13 mouse cellular contexts compared by ENCODE assay signal in the genomic region with DNA sequence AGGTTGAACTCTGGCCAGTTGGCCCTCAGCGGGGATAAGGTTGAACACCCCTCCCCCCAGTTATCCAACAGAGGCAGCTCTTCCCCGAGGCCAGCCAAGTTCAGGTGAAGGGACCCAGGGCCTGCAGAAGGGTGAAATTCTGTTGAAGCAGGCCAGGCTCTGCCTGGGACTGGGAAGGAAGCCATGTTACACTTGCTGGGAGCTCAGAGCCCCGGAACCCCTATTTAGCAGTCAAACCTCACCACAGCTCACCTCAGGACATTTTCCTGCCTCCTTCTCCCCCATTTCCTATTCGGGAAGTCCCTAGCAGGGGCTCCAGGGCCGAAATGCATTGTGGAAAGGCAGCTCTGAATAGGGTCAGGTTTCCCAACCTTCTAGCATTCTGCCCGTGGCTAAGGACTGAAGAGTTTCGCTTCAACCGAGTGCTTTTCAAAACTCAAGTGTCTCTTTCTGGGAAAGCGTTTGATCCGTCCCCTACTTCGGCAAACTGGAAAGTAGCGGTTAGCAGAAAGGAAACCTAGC. TPM values are rescaled to one million over a fixed set of nuclear protein-coding genes. Genes with fewer than 3 reads are reported as not detected.
DNase-seq lines count a peak whose midpoint lies in the region; ATAC-seq lines count a peak whose summit lies in the region.
"Had no signal": no experiment of that assay in that cellular context is flagged by ENCODE, and none has a peak within 500 bp of the region (broad histone marks: within the 10 kb centered on the region; RNA-seq: fewer than 3 reads in every experiment).

No protein-coding gene starts in this region.

- peaks cover 68% of the 10 kb centered on the region for H3K27me3 ChIP-seq in heart, embryonic 15.5 days
- peaks cover 50% of the 10 kb centered on the region for H3K27me3 ChIP-seq in hindbrain, embryonic 14.5 days (ENCODE audit: control insufficient read depth, insufficient read depth, low read length)
- H3K27me3 ChIP-seq: CH12.LX had no signal

- ATAC-seq in heart, embryonic 15.5 days (replicated peaks; ENCODE audit: insufficient number of reproducible peaks, insufficient read depth, low FRiP score, low read depth): no peak
- ATAC-seq in hindbrain, embryonic 14.5 days (ENCODE audit: low FRiP score): no peak

- no peaks in the 10 kb centered on the region for H3K9me3 ChIP-seq in heart, embryonic 15.5 days (replicated peaks)
- H3K9me3 ChIP-seq in hindbrain, embryonic 14.5 days (ENCODE audit: control insufficient read depth, low read length): no peaks in the 10 kb centered on the region
- H3K9me3 ChIP-seq: stomach, embryonic 15.5 days had no signal

- no peak overlapping the region for H3K27ac ChIP-seq in heart, embryonic 15.5 days
- H3K27ac ChIP-seq in hindbrain, embryonic 14.5 days: peak overlapping the region; percentile 51
- H3K27ac ChIP-seq: gastrocnemius, adult 2 months; stomach, embryonic 15.5 days had no signal

- H3K4me1 ChIP-seq in heart, embryonic 15.5 days (replicated peaks): peaks cover 40% of the 10 kb centered on the region
- peaks cover 24% of the 10 kb centered on the region; the same call in 1 of the 2 replicates for H3K4me1 ChIP-seq in hindbrain, embryonic 14.5 days (replicated peaks; ENCODE audit: control insufficient read depth, insufficient read depth, low read length)

- H3K9ac ChIP-seq in heart, embryonic 15.5 days: no peak overlapping the region
- H3K9ac ChIP-seq in hindbrain, embryonic 14.5 days: no peak overlapping the region
- H3K9ac ChIP-seq: stomach, embryonic 15.5 days had no signal

- WGBS in heart, embryonic 15.5 days: 27% methylated on average over 12 of the region's 12 CpGs
- 9% methylated on average over 12 of the region's 12 CpGs for WGBS in hindbrain, embryonic 14.5 days

- peak overlapping the region; percentile 46 for H3K4me3 ChIP-seq in heart, embryonic 15.5 days
- peak overlapping the region; percentile 23 for H3K4me3 ChIP-seq in hindbrain, embryonic 14.5 days (replicated peaks; ENCODE audit: low read length)
- H3K4me3 ChIP-seq: gastrocnemius, adult 2 months had no signal

- no peak for DNase-seq in heart, adult 8-10 months (ENCODE audit: low spot score)
- no peak for DNase-seq in hindbrain, embryonic 14.5 days (ENCODE audit: low spot score)
- peak; percentile 38 to 64 for DNase-seq in lung, adult 18-20 months
- peak; percentile 62 for DNase-seq in neural tube, embryonic 10.5 days (ENCODE audit: extremely low spot score, low spot score)
- no peak for DNase-seq in gastrocnemius, postnatal 25 days
- no peak for DNase-seq in right cerebral cortex, adult 2 months (ENCODE audit: low spot score in 2 of 2)
- no peak for DNase-seq in spleen, postnatal 4 days (ENCODE audit: low spot score in 2 of 2)
- DNase-seq: adrenal gland, adult 2 months; cerebellum, adult 8-10 months; gastrocnemius, adult 2 months had no signal

- H3K36me3 ChIP-seq in heart, embryonic 15.5 days: no peaks in the 10 kb centered on the region
- no peaks in the 10 kb centered on the region for H3K36me3 ChIP-seq in hindbrain, embryonic 14.5 days (replicated peaks; ENCODE audit: control insufficient read depth, insufficient read depth)
- H3K36me3 ChIP-seq: stomach, embryonic 15.5 days had no signal

- peak overlapping the region; percentile 70 for H3K4me2 ChIP-seq in heart, embryonic 15.5 days
- H3K4me2 ChIP-seq in hindbrain, embryonic 14.5 days (replicated peaks): peak overlapping the region; percentile 73

RNA-seq across cellular contexts. Expression of gene Irx3, which starts 4.9 kb away (rescaled TPM):
- polyA plus RNA-seq in heart, embryonic 15.5 days (2015; fragmentation: Nextera tagmentation; extraction: Ambion mirVana): 13.9 and 17.3 TPM in 2 replicates
- total RNA-seq in heart, adult 8-10 months (2022): 10 to 100 TPM; 26.0 to 49.4 (median 32.2) TPM
- polyA plus RNA-seq in hindbrain, embryonic 14.5 days (2014; fragmentation: Nextera tagmentation; extraction: Ambion mirVana): 10.4 and 12.9 TPM in 2 replicates
- total RNA-seq in gastrocnemius, postnatal 25 days (2021): 1 to 10 TPM in 1 of 2 experiments, under 1 TPM in 1; 0.46 to 3.4 TPM
- total RNA-seq: CH12.LX had no signal

Comparison
In these comparisons a context has a peak if more than half of its experiments do, and no peak if none do; other contexts are left out.
1. DNase-seq: peak in lung, adult 18-20 months (2 of 2) and neural tube, embryonic 10.5 days (single experiment); none in heart, adult 8-10 months (single experiment), hindbrain, embryonic 14.5 days (single experiment), gastrocnemius, postnatal 25 days (single experiment), right cerebral cortex, adult 2 months (0 of 2) and spleen, postnatal 4 days (0 of 2).
2. RNA of gene Irx3, which starts 4.9 kb away (total RNA-seq): 26.0 to 49.4 TPM in heart, adult 8-10 months; 0.46 to 3.4 TPM in gastrocnemius, postnatal 25 days; every median in the first group is over 4 times any median in the second.